Mouse (Mus musculus) cortical plate, adult 2 months (tissue): ENCODE results near the gene Tomm20.

Source experiments
- CTCF ChIP-seq: fragments of 200-500 bp; IDR thresholded peaks from 2 replicates; pipeline ENCODE4 v1.5.1; 2011; ENCODE audit warnings: mild to moderate bottlenecking, control low read depth, low read length; ENCODE audit not compliant: insufficient read depth; ENCODE audit errors: extremely low read depth
- POLR2A ChIP-seq: fragments of 200-500 bp; IDR thresholded peaks from 2 replicates; pipeline ENCODE4 v1.6.1; 2011; ENCODE audit warnings: mild to moderate bottlenecking, low read length, control low read depth; ENCODE audit not compliant: insufficient read depth; ENCODE audit errors: extremely low read depth

DNA sequence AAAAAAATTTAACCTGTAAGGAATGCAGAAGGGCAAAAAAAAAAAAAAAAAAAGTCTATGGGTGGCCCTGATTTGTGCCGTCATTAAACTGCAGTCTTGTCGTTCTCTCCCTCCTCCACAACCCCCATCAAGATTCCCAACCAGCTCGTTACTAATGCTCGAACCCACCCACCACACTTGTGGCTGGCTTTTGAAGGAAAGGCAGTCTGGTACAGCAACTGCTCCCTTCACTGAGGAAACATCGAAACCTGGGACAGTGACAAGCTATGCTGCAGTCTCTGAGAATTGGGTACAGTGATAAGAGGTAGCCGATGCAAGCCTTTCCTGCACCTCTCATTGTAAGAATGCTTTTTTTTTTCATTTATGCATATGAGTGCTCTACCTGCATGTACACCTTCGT is 800 bp upstream of the Tomm20 start:
- TF ChIP-seq POLR2A (no peak), CTCF (no peak)
